Mouse (Mus musculus) forebrain, embryonic 13.5 days (tissue): Measurements from ENCODE around the gene Camta1. TPM values are rescaled to one million over a fixed set of nuclear protein-coding genes. Genes with fewer than 3 reads are reported as not detected.
A peak's percentile ranks its signal among the peaks of the same experiment; 100 is the strongest.

ENCODE experiments used
- ATAC-seq: fragments of 200-750 bp; cut with Nextera tagmentation; 2 replicates; pipeline ENCODE4 v1.8.0; 2017
- H3K27ac ChIP-seq: fragments of 300-500 bp; sonication (generic); 2 replicates; pipeline ENCODE4 v1.5.1; 2015; ENCODE audit warnings: inconsistent platforms, mild to moderate bottlenecking, moderate library complexity
- H3K27me3 ChIP-seq: fragments of 300-500 bp; sonication (generic); 2 replicates; pipeline ENCODE4 v1.6.1; 2015; ENCODE audit warnings: mild to moderate bottlenecking, inconsistent platforms
- H3K36me3 ChIP-seq: fragments of 300-500 bp; sonication (generic); 2 replicates; pipeline ENCODE4 v1.6.1; 2015; ENCODE audit warnings: mild to moderate bottlenecking, inconsistent platforms; ENCODE audit not compliant: poor library complexity, severe bottlenecking
- H3K4me1 ChIP-seq: fragments of 300-500 bp; sonication (generic); 2 replicates; pipeline ENCODE4 v1.6.1; 2015; ENCODE audit warnings: inconsistent platforms
- H3K4me2 ChIP-seq: fragments of 300-500 bp; sonication (generic); 2 replicates; pipeline ENCODE4 v1.6.1; 2015; ENCODE audit warnings: inconsistent platforms, mild to moderate bottlenecking, moderate library complexity
- H3K4me3 ChIP-seq: fragments of 300-500 bp; sonication (generic); 2 replicates; pipeline ENCODE4 v1.5.1; 2015; ENCODE audit warnings: mild to moderate bottlenecking, inconsistent platforms
- H3K9ac ChIP-seq: fragments of 300-500 bp; sonication (generic); 2 replicates; pipeline ENCODE4 v1.6.1; 2015; ENCODE audit warnings: mild to moderate bottlenecking, inconsistent platforms
- H3K9me3 ChIP-seq: fragments of 300-500 bp; sonication (generic); replicated peaks from 2 replicates; pipeline ENCODE4 v1.6.1; 2016; ENCODE audit warnings: inconsistent platforms
- WGBS: fragments of 180-500 bp; shearing (Covaris S2); methylation state at CpG from one replicate; pipeline ENCODE4 v1.1.7; 2015; 5-methylcytosine and 5-hydroxymethylcytosine counted together
- polyA plus RNA-seq: library from polyadenylated mRNA; unstranded; fragments of >200 nt; fragmentation: Nextera tagmentation; extraction: Ambion mirVana; gene quantifications from 2 replicates; pipeline ENCODE4 v1.2.1, GENCODE M21; 2015

Gene Camta1
- polyA plus RNA-seq: 138 and 150 TPM in 2 replicates

DNA sequence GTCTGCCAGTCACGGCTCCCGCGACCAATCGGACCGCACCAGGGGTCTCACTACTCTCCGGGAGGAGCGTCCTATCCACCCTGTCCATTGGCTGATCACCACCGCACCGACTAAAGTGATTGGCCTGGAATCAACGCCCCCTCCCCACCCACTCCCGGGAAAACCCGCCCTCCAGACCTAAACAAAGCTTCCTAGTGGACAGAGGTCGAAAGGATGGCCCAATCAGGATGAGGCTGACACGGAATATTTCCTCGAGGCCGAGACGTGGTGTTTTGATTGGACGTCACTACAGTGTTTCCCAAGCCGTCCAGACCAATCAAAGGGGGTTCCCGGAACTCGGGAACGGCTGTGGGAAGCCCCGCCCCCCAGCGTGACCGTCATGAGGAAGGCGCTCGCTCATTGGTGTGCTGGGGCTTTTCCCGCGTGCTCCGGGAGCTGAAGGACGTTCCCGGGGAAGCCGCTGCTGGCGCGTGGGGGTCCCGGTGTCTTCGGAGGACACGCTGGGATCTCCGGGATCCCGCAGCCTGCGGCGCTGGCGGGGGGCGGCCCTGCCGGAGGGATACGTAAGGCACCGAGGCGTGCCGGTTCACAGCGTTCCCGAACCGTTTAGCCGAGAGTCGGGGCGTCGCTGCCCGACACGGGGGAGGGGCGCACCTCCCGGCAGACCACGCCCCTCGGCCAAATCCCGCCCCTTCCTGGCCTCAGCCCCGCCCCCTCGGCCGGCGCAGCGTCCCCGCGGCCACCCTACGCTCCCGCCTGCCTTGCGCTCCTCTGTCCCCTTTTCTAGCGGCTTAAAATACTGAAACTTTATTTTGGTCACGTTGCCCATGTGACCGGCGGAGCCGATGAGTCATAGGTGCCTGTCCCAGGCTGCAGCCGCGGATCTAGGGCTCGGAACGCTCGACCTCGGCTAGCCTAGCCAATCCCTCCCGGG, at the start of gene Camta1:
Gene Camta1 (minus strand): TSS at position 71 of the 934 bp plus-strand sequence.
- peak within 1 kb of the TSS; percentile 91 for H3K4me2 ChIP-seq
- under 1% methylated on average over 74 of the region's 85 CpGs for WGBS
- peak within 1 kb of the TSS; percentile 86 for H3K27ac ChIP-seq

DNA sequence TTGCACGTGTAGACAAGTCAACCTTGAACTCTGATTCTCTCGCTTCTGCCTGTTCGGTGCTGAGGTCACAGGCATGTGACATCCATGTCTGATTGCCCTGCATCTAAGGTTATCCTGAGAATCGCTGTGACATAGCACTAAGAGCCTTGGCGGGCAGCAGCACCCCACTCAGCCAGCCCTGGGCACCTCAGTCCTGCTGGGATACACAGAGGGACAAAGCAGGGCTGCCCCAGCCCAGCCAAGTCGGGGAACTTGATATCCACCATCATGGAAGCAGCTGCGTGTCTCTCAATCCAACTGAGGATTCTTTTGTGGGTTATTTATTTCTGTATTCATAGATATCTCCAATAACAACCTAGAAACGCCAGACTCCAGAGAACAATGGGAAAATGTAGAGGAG, 47.1 kb upstream of the Camta1 start:
- H3K9ac ChIP-seq: no peak overlapping the region
- H3K27me3 ChIP-seq: no peaks in the 10 kb centered on the region
- no peaks in the 10 kb centered on the region for H3K36me3 ChIP-seq
- H3K9me3 ChIP-seq: no peaks in the 10 kb centered on the region
- H3K4me1 ChIP-seq: peaks cover 13% of the 10 kb centered on the region
- no peak overlapping the region for H3K27ac ChIP-seq
- ATAC-seq: no peak
- no peak overlapping the region for H3K4me3 ChIP-seq
- H3K4me2 ChIP-seq: no peak overlapping the region
- WGBS: 79% methylated on average over 8 of the region's 8 CpGs

More for the DNA sequence above, at the start of gene Camta1:
- Histone ChIP-seq H3K36me3 (peaks cover 9% of the 10 kb centered on the region; the same call in 1 of the 2 replicates), H3K4me1 (peaks cover 22% of the 10 kb centered on the region), H3K9ac (peak within 1 kb of the TSS; percentile 80), H3K4me3 (peak within 1 kb of the TSS; percentile 75), H3K27me3 (no peaks in the 10 kb centered on the region), H3K9me3 (no peaks in the 10 kb centered on the region)
- peak; percentile 98 for ATAC-seq

DNA sequence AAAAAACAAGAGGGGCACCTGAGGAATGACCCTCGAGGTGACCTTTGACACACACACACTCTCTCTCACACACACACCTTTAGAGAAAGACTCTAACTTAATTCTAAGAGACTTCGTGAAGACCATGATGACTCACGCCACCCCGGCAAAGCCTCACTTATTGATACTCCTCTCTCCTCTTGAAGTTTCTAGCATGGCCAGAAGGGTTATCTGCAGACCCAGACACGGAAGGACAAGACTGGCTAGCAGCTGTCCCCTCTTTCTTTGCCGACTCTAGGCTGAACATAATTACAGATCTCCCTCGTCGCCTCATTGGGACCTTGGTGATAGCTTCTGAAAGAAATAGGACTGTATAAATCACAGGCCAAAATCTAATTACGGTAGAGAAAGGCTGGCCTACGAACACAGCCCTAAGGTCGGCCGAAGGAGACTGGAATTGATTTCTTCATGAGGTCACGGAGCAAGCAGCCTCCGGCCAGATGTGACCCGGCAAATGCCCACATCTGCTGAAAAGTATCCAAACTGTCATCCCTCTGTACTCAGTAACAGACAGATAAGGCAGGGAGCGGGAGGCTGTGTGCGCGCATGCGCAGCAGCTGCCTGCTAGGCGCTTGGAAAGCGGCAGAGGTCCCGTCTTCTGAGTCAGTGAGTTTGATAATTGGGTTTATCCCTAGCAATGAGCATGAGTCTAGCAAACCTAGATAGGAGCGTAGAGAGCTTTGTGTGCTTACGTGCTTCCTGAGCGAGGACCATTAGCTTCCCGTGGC, 46.1 kb upstream of the Camta1 start:
- 81% methylated on average over 26 of the region's 26 CpGs for WGBS
- H3K4me2 ChIP-seq: no peak overlapping the region
- H3K4me3 ChIP-seq: no peak overlapping the region
- no peaks in the 10 kb centered on the region for H3K9me3 ChIP-seq
- no peak for ATAC-seq
- H3K9ac ChIP-seq: no peak overlapping the region; the same call in 1 of the 2 replicates
- no peak overlapping the region for H3K27ac ChIP-seq
- H3K4me1 ChIP-seq: peaks cover 13% of the 10 kb centered on the region
- no peaks in the 10 kb centered on the region for H3K36me3 ChIP-seq
- 0 out of 2 replicates have a peak, but pooled peaks cover 3% of the 10 kb centered on the region for H3K27me3 ChIP-seq

DNA sequence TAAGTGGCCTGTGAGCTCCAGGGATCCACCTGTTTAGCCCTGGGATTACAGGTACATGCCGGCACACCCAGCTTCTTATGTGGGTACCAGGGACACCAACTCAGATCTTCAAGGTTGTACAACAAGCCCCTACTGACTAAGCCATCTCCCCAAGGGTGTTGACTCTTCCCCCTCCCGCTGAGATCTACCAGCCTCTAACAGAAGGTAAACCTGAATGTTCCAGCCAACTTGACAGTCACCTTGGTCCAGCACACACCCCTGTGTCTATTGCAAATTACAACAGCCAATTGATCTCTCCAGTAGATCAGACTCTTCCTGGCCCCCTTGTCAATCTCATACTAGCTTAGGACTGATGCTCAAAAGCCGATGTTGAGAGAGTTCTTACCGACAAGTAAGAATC, 43.9 kb upstream of the Camta1 start:
- Histone ChIP-seq H3K4me3 (no peak overlapping the region), H3K27ac (no peak overlapping the region), H3K9me3 (no peaks in the 10 kb centered on the region), H3K36me3 (no peaks in the 10 kb centered on the region), H3K4me2 (no peak overlapping the region), H3K9ac (no peak overlapping the region), H3K27me3 (0 out of 2 replicates have a peak, but pooled peaks cover 7% of the 10 kb centered on the region), H3K4me1 (peaks cover 13% of the 10 kb centered on the region)
- WGBS: 89% methylated on average over 4 of the region's 4 CpGs
- ATAC-seq: no peak

DNA sequence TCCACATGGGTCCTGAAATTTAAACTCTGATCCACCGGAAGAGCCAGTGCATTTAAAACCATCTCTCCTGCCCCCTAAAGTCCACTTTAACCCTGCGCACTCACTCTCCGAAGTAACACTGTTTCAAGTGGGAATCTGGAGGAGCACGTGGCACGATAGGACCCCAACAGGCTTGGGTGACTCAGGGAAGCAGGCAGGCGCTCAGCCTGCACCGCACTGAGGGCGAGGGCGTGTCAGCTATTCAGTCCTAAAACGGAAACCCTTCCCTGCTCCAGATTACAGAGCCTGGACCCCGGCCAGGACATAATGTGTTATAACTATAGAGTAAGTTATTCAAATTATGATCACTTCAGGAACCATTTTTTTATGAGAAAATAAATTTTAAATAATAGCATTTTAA, 42.4 kb upstream of the Camta1 start:
- WGBS: 52% methylated on average over 11 of the region's 11 CpGs
- no peak for ATAC-seq
- peaks cover 13% of the 10 kb centered on the region for H3K4me1 ChIP-seq

DNA sequence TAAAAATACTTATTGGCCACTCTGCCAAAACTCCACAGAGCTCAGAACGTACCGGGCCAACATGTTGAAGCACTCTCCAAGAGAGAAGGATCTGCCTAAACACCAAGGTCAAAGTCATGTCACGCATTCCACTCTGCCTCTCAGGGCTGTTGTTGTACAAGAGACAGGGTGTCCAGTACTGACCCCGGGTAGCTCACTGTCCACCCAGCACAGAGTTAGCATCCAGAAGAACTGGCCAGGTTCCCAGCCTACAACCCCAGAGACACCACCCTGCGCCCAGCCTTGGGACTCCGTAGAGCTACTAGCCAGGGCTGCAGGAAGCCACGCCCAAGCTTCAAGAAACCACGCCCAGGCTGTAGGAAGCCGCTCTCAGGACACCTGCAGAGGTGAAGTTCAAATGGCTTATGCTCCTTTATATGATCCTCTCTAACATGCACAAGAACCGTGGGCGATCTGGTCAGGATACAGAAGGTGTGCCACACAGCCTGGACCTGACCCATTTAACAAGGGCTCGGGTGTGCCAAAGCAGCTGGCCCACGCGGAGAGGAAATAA, 41.1 kb upstream of the Camta1 start:
- 0 out of 2 replicates have a peak, but pooled peaks cover 7% of the 10 kb centered on the region for H3K27me3 ChIP-seq
- H3K36me3 ChIP-seq: no peaks in the 10 kb centered on the region
- no peak overlapping the region for H3K4me2 ChIP-seq
- 63% methylated on average over 14 of the region's 14 CpGs for WGBS
- no peak for ATAC-seq
- no peak overlapping the region for H3K27ac ChIP-seq
- H3K4me3 ChIP-seq: no peak overlapping the region
- peaks cover 13% of the 10 kb centered on the region for H3K4me1 ChIP-seq
- H3K9me3 ChIP-seq: no peaks in the 10 kb centered on the region
- H3K9ac ChIP-seq: no peak overlapping the region

More for the DNA sequence above, 42.4 kb upstream of the Camta1 start:
- 0 out of 2 replicates have a peak, but pooled peaks cover 7% of the 10 kb centered on the region for H3K27me3 ChIP-seq
- H3K9ac ChIP-seq: no peak overlapping the region
- no peak overlapping the region for H3K4me2 ChIP-seq
- no peak overlapping the region for H3K27ac ChIP-seq
- no peaks in the 10 kb centered on the region for H3K9me3 ChIP-seq
- no peaks in the 10 kb centered on the region for H3K36me3 ChIP-seq
- H3K4me3 ChIP-seq: no peak overlapping the region

DNA sequence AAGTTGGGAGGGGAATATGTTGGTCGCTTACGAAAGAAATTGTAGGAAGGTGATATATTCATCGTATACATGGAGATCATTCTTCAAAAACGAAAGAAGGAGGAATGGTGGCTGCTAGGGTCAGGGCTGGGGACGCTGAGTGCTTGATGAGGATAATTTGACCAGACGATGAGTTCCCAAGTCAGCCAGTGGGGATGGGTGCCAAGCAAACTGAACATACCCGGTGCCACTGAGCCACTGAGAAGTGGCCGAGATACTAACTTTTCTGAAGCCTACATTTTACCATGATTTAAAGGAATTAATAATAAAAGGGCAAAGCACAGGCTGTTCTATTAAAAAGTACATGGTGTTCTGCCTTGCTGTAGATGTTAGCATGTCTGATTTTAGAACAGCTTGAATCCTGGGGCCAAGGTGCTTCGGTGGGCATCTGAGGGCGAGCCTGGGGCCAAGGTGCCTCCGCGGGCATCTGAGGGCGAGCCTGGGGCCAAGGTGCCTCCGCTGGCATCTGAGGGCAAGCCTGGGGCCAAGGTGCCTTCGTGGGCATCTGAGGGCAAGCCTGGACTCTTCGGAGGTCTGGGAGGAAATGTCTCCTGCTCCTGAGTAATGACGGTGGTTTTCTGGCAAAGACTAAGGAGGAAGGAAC, 40.5 kb upstream of the Camta1 start:
- Histone ChIP-seq H3K4me3 (no peak overlapping the region), H3K27me3 (0 out of 2 replicates have a peak, but pooled peaks cover 7% of the 10 kb centered on the region), H3K4me1 (peaks cover 13% of the 10 kb centered on the region), H3K27ac (no peak overlapping the region), H3K36me3 (no peaks in the 10 kb centered on the region), H3K9me3 (no peaks in the 10 kb centered on the region), H3K9ac (no peak overlapping the region), H3K4me2 (no peak overlapping the region)
- 90% methylated on average over 17 of the region's 17 CpGs for WGBS
- ATAC-seq: no peak

DNA sequence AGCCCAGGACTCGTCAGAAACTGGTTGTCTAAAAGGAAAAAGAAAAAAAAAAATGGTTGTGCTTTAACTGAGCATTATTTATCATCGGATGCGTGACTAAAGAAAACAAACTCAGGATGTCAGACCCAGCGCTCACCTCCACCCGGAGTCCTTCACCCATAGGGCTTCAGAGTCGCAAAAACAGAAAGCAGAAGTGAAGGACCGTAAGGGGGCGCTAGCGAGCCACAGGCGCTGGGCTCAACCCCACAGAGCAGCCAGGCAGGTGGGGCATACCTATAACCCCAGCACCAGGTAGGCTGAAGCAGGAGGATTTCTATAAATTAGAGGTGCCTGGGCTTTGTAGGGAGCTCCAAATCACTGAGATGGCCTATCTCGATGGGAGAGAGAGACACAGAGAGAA, 39.7 kb upstream of the Camta1 start:
- H3K4me3 ChIP-seq: no peak overlapping the region
- peaks cover 8% of the 10 kb centered on the region for H3K4me1 ChIP-seq
- WGBS: 65% methylated on average over 11 of the region's 11 CpGs
- H3K27me3 ChIP-seq: 0 out of 2 replicates have a peak, but pooled peaks cover 7% of the 10 kb centered on the region
- no peak overlapping the region for H3K4me2 ChIP-seq
- no peak for ATAC-seq
- H3K9ac ChIP-seq: no peak overlapping the region
- no peaks in the 10 kb centered on the region for H3K9me3 ChIP-seq
- H3K27ac ChIP-seq: no peak overlapping the region
- H3K36me3 ChIP-seq: no peaks in the 10 kb centered on the region

DNA sequence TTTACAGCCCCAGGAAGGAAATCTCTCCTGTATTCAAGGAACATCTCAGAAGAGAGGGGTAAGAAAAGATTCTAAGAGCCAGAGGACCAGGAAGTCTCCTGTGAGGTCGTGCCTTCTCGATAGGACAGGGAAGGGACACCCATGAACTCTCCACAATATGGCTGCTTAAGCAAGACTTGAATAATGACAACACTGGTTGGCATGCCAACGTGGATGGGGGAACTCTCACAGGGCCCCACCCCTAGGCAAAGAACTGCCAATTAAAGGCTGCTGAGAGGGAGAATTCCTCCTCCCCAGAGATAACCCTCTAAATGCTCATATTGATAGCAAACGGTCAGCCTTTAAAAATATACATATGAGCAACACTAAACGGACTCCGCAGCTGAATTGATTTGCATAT, 39.1 kb upstream of the Camta1 start:
- WGBS: 78% methylated on average over 6 of the region's 6 CpGs
- no peak for ATAC-seq

DNA sequence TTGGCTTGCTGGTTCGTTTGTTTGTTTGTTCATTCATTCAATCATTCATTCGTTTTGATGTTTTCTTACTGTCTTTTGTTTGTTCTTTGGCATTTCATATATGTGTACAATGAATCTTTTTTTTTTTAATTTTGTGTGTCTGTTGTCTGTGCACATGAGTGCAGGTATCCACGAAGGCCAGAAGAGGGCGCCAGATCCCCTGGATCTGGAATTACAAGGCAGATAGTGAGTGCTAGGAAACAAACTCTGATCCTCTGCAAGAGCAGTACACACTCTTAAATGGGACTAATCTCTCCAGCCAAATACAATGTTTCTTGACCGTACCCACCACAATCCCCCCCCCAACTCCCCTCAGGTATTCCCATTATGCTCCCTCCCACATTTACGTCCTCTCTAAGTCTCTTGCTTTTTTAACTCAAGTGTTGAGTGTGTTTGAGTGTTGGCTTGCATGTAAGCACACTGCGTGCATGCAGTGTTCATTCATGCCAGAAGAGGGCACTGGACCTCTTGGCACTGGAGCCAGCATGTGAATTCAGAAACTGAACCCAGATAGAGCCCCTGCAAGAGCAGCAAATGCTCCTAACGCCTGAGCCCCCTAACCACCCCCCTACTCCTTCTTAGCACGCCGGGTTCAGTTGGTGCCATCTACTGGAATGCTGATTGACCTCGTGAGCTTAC, 38.2 kb upstream of the Camta1 start:
- H3K9ac ChIP-seq: no peak overlapping the region
- 62% methylated on average over 11 of the region's 11 CpGs for WGBS
- H3K27me3 ChIP-seq: 0 out of 2 replicates have a peak, but pooled peaks cover 7% of the 10 kb centered on the region
- H3K36me3 ChIP-seq: no peaks in the 10 kb centered on the region
- no peak overlapping the region for H3K4me3 ChIP-seq
- H3K27ac ChIP-seq: no peak overlapping the region
- no peaks in the 10 kb centered on the region for H3K4me1 ChIP-seq
- ATAC-seq: no peak
- no peak overlapping the region for H3K4me2 ChIP-seq
- H3K9me3 ChIP-seq: 0 out of 2 replicates have a peak, but pooled peaks cover 8% of the 10 kb centered on the region

More for the DNA sequence above, 39.1 kb upstream of the Camta1 start:
- no peaks in the 10 kb centered on the region for H3K36me3 ChIP-seq
- H3K4me2 ChIP-seq: no peak overlapping the region
- H3K27ac ChIP-seq: no peak overlapping the region
- 0 out of 2 replicates have a peak, but pooled peaks cover 7% of the 10 kb centered on the region for H3K27me3 ChIP-seq
- peaks cover 2% of the 10 kb centered on the region; the same call in 1 of the 2 replicates for H3K4me1 ChIP-seq
- no peak overlapping the region for H3K4me3 ChIP-seq
- no peak overlapping the region for H3K9ac ChIP-seq
- H3K9me3 ChIP-seq: 0 out of 2 replicates have a peak, but pooled peaks cover 5% of the 10 kb centered on the region
